Mouse (Mus musculus) neutrophil, adult 83 days (primary cell): Measurements from ENCODE around the gene Galnt3. TPM values are rescaled to one million over a fixed set of nuclear protein-coding genes. Genes with fewer than 3 reads are reported as not detected.

Experiments
- total RNA-seq, 2 experiments: library from RNA; stranded (reverse); gene quantifications; one replicate each; pipeline ENCODE4 v1.2.4; 2023

Galnt3 gene
- 1 to 10 TPM; 8.3 to 8.5 TPM for total RNA-seq

GRCm38 (mm10) chr2:66124591-66125271, at the start of gene Galnt3:
Gene Galnt3 (minus strand): TSS chr2:66124994.

Other genes starting within 250 kb of the Galnt3 start
- gene Ttc21b, start 131.6 kb upstream of the Galnt3 start, total RNA-seq, result under 1 TPM; 0.66 to 0.94 TPM